Mouse (Mus musculus): ENCODE results near the gene Vps37d. TPM values are rescaled to one million over a fixed set of nuclear protein-coding genes. Genes with fewer than 3 reads are reported as not detected.
A peak's percentile ranks its signal among the peaks of the same experiment; 100 is the strongest.

Gene Vps37d
- polyA plus RNA-seq, 1 experiment from 2014 or later, result 3.5 TPM

DNA sequence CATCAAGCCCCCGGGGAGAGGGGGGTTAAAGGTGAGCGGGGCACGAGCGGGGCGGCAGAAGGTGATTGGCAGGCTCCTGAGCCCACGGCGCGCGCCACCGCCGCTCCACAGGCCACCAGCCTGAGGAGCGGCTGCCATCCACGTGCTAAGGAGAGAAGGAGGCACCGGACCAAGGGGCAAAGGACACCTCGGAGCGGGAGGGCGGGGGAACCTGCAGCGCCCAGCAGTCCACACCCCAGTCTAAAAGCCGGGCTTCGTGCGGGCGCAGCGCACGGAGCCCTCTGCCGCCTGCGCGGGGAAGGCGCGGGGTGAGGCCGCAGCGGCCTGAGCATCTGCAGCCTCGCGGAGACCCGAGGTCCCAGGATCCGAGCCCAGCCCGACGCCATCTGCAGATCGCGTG is 11.6 kb upstream of the Vps37d start, which contains the start of gene Mlxipl:
Gene Mlxipl, plus strand, starts transcription at position 238 of the 400 bp plus-strand sequence.
- Histone ChIP-seq H3K36me3 (ENCODE audit: control insufficient read depth, insufficient read depth, low read length) (no peaks in the 10 kb centered on the region), H3K9ac (ENCODE audit: low read length) (peak within 1 kb of the TSS; percentile 41; the same call in 1 of the 2 replicates), H3K4me3 (ENCODE audit: control insufficient read depth in 1 of 2, insufficient read depth in 1 of 2, low read depth in 1 of 2, low read length in 2 of 2) (peak within 1 kb of the TSS in 1 of 2 experiments; percentile 26; a peak in 2 of 4 replicates), H3K9me3 (ENCODE audit: control insufficient read depth, low read length) (no peaks in the 10 kb centered on the region), H3K27ac (replicated peaks in 1 of 2; ENCODE audit: control insufficient read depth in 1 of 2, insufficient read depth in 1 of 2, low read depth in 2 of 2, low read length in 2 of 2) (no peak within 1 kb of the TSS), H3K4me2 (ENCODE audit: low read length) (peak within 1 kb of the TSS; percentile 45), H3K4me1 (ENCODE audit: control insufficient read depth in 2 of 2, insufficient read depth in 2 of 2, low read length in 2 of 2) (0 out of 4 replicates have a peak, but pooled peaks cover 0 to 2% of the 10 kb centered on the region in 2 experiments), H3K27me3 (ENCODE audit: control insufficient read depth, insufficient read depth, low read length) (peaks cover 71% of the 10 kb centered on the region)
- WGBS, result 4% methylated on average over 39 of the region's 39 CpGs
- no peak for ATAC-seq (ENCODE audit: insufficient number of reproducible peaks, insufficient read depth, low FRiP score, low read depth)

DNA sequence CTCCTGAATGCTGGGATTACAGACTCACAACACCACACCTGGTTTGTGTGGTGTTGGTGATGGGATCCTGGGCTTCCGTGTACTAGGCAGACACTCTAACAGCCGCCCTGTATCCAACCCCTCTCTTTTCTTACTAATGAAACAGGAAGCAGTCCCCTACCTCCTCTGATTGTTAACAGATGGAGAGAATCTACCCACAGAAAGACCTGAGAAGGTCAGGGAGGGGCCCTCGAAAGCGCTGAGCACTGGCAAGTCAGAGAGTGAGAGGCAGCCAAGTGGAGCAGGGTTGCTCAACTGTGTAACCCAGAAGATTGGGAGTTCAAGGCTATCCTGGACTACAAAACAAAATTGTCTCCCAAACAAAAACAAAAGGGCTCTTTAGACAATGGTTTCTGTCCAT is 8.8 kb upstream of the Vps37d start:
- H3K36me3 ChIP-seq (ENCODE audit: control insufficient read depth, insufficient read depth, low read length), result no peaks in the 10 kb centered on the region
- H3K27ac ChIP-seq (replicated peaks in 1 of 2; ENCODE audit: control insufficient read depth in 1 of 2, insufficient read depth in 1 of 2, low read depth in 2 of 2, low read length in 2 of 2), result no peak overlapping the region
- 0 out of 4 replicates have a peak, but pooled peaks cover 0 to 2% of the 10 kb centered on the region in 2 experiments for H3K4me1 ChIP-seq (ENCODE audit: control insufficient read depth in 2 of 2, insufficient read depth in 2 of 2, low read length in 2 of 2)
- 56% methylated on average over 4 of the region's 4 CpGs for WGBS
- H3K4me3 ChIP-seq (ENCODE audit: control insufficient read depth in 1 of 2, insufficient read depth in 1 of 2, low read depth in 1 of 2, low read length in 2 of 2), result no peak overlapping the region
- H3K27me3 ChIP-seq (ENCODE audit: control insufficient read depth, insufficient read depth, low read length), result peaks cover 53% of the 10 kb centered on the region
- H3K4me2 ChIP-seq (ENCODE audit: low read length), result no peak overlapping the region
- H3K9ac ChIP-seq (ENCODE audit: low read length), result no peak overlapping the region
- ATAC-seq (ENCODE audit: insufficient number of reproducible peaks, insufficient read depth, low FRiP score, low read depth), result no peak
- H3K9me3 ChIP-seq (ENCODE audit: control insufficient read depth, low read length), result no peaks in the 10 kb centered on the region

DNA sequence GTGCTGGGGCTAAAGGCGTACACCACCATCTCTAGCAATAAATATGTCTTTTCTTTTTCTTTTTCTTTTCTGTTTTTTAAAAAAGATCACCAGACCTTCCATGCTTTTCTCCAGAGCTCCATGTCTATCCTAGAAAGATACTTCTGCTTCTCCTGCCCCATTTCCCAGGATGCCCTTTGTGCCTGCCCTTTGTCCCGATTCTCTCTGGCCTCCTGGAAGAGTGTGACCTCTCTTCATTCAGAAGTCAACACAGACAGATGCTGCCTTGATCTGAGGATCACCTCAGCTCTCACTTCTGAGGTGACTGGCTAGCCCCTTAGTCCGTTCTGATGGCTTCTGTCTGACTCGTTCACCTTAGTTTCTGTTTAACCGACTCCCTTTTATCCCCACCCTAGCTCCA is 2.5 kb upstream of the Vps37d start:
- H3K27me3 ChIP-seq (ENCODE audit: control insufficient read depth, insufficient read depth, low read length), result peaks cover 6% of the 10 kb centered on the region; the same call in 1 of the 2 replicates
- no peak overlapping the region for H3K4me3 ChIP-seq (ENCODE audit: control insufficient read depth in 1 of 2, insufficient read depth in 1 of 2, low read depth in 1 of 2, low read length in 2 of 2)
- H3K27ac ChIP-seq (replicated peaks in 1 of 2; ENCODE audit: control insufficient read depth in 1 of 2, insufficient read depth in 1 of 2, low read depth in 2 of 2, low read length in 2 of 2), result no peak overlapping the region
- H3K36me3 ChIP-seq (ENCODE audit: control insufficient read depth, insufficient read depth, low read length), result no peaks in the 10 kb centered on the region
- H3K9ac ChIP-seq (ENCODE audit: low read length), result no peak overlapping the region
- no peak overlapping the region for H3K4me2 ChIP-seq (ENCODE audit: low read length)
- WGBS, result 89% methylated on average over 5 of the region's 5 CpGs
- peaks cover 0 to 7% of the 10 kb centered on the region in 2 experiments; a peak in 2 of 4 replicates for H3K4me1 ChIP-seq (ENCODE audit: control insufficient read depth in 2 of 2, insufficient read depth in 2 of 2, low read length in 2 of 2)
- ATAC-seq (ENCODE audit: insufficient number of reproducible peaks, insufficient read depth, low FRiP score, low read depth), result no peak
- no peaks in the 10 kb centered on the region for H3K9me3 ChIP-seq (ENCODE audit: control insufficient read depth, low read length)

DNA sequence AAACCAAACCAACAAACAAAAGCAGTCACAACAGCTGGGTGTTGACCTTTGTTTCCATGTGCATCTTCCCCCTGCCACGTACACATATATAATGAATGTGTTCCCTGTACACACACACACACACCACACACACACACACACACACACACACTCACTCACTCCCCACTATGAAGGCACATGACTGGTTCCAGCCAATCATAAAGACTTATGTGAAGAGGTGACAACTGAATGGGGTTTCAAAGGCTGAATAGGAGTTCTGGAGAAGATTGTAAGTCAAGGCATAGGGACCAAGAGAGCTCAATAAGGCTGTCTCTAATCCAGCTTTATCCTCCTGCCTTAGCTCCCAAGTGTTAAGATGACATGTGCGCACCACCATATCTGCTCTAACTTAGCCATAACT is 1.5 kb upstream of the Vps37d start:
- no peaks in the 10 kb centered on the region for H3K36me3 ChIP-seq (ENCODE audit: control insufficient read depth, insufficient read depth, low read length)
- WGBS, result 83% methylated on average over 2 of the region's 2 CpGs
- no peak overlapping the region for H3K9ac ChIP-seq (ENCODE audit: low read length)
- H3K27me3 ChIP-seq (ENCODE audit: control insufficient read depth, insufficient read depth, low read length), result peaks cover 4% of the 10 kb centered on the region; the same call in 1 of the 2 replicates
- no peak for ATAC-seq (ENCODE audit: insufficient number of reproducible peaks, insufficient read depth, low FRiP score, low read depth)
- no peak overlapping the region for H3K4me3 ChIP-seq (ENCODE audit: control insufficient read depth in 1 of 2, insufficient read depth in 1 of 2, low read depth in 1 of 2, low read length in 2 of 2)
- no peak overlapping the region for H3K27ac ChIP-seq (replicated peaks in 1 of 2; ENCODE audit: control insufficient read depth in 1 of 2, insufficient read depth in 1 of 2, low read depth in 2 of 2, low read length in 2 of 2)
- H3K4me2 ChIP-seq (ENCODE audit: low read length), result no peak overlapping the region
- H3K4me1 ChIP-seq (ENCODE audit: control insufficient read depth in 2 of 2, insufficient read depth in 2 of 2, low read length in 2 of 2), result peaks cover 0 to 7% of the 10 kb centered on the region in 2 experiments; a peak in 2 of 4 replicates
- H3K9me3 ChIP-seq (ENCODE audit: control insufficient read depth, low read length), result no peaks in the 10 kb centered on the region

DNA sequence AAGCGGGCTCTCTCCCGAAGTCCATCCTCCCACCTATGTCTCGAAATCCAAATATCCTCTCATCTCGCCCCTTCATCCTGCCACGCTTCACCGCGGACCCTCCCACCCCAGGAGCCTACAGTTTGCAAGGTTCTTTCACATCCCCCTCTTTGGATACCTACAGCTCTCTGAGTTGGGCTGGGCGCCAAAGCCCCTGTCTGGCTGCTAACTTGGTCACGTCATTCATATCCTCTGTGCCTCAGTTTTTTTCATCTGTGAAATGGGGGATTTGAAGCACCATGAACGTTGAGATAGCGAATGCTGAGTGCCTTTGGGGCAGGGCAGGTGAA is 380 bp upstream of the Vps37d start:
- Histone ChIP-seq H3K36me3 (ENCODE audit: control insufficient read depth, insufficient read depth, low read length) (no peaks in the 10 kb centered on the region), H3K4me3 (ENCODE audit: control insufficient read depth in 1 of 2, insufficient read depth in 1 of 2, low read depth in 1 of 2, low read length in 2 of 2) (peak overlapping the region; percentile 86 to 94), H3K9ac (ENCODE audit: low read length) (peak overlapping the region; percentile 95), H3K27ac (replicated peaks in 1 of 2; ENCODE audit: control insufficient read depth in 1 of 2, insufficient read depth in 1 of 2, low read depth in 2 of 2, low read length in 2 of 2) (no peak overlapping the region), H3K27me3 (ENCODE audit: control insufficient read depth, insufficient read depth, low read length) (peaks cover 4% of the 10 kb centered on the region; the same call in 1 of the 2 replicates), H3K4me2 (ENCODE audit: low read length) (peak overlapping the region; percentile 97), H3K4me1 (ENCODE audit: control insufficient read depth in 2 of 2, insufficient read depth in 2 of 2, low read length in 2 of 2) (peaks cover 0 to 7% of the 10 kb centered on the region in 2 experiments; a peak in 2 of 4 replicates), H3K9me3 (ENCODE audit: control insufficient read depth, low read length) (no peaks in the 10 kb centered on the region)
- ATAC-seq (ENCODE audit: insufficient number of reproducible peaks, insufficient read depth, low FRiP score, low read depth), result no peak
- WGBS, result 2% methylated on average over 11 of the region's 11 CpGs

DNA sequence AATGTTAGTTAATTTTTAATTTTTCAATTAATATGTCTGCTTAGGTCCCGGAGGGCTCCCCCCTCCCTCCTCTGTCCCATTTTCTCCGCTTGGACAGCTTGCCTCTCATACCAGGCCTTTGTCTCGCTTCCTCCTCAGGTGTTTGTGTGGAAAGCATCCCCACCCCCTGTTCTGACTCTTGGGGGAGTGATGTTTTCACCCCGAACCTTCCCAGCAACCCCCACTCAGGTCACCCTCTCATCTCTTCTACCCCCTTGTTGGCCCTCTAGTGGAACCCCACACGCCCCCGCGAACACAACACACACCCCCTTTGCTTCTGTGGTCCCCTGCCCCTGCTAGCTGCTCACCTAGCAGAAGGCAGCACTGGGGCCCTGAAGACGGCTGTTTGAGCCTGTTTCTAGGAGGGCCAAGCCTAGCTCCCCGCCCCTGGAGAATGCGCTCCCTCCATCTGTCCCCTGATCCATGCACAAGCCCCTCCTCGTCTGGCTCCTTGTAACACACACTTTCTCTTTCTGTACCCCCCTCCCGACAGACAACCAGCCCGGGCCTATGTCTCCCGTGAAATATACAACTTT is 1.0 kb downstream of the Vps37d start:
- Histone ChIP-seq H3K4me1 (ENCODE audit: control insufficient read depth in 2 of 2, insufficient read depth in 2 of 2, low read length in 2 of 2) (peaks cover 0 to 7% of the 10 kb centered on the region in 2 experiments; a peak in 2 of 4 replicates), H3K36me3 (ENCODE audit: control insufficient read depth, insufficient read depth, low read length) (no peaks in the 10 kb centered on the region), H3K27me3 (ENCODE audit: control insufficient read depth, insufficient read depth, low read length) (peaks cover 4% of the 10 kb centered on the region; the same call in 1 of the 2 replicates), H3K4me3 (ENCODE audit: control insufficient read depth in 1 of 2, insufficient read depth in 1 of 2, low read depth in 1 of 2, low read length in 2 of 2) (peak overlapping the region; percentile 86 to 94), H3K9ac (ENCODE audit: low read length) (peak overlapping the region; percentile 95), H3K4me2 (ENCODE audit: low read length) (peak overlapping the region; percentile 97), H3K27ac (replicated peaks in 1 of 2; ENCODE audit: control insufficient read depth in 1 of 2, insufficient read depth in 1 of 2, low read depth in 2 of 2, low read length in 2 of 2) (no peak overlapping the region), H3K9me3 (ENCODE audit: control insufficient read depth, low read length) (no peaks in the 10 kb centered on the region)
- WGBS, result 35% methylated on average over 14 of the region's 14 CpGs
- no peak for ATAC-seq (ENCODE audit: insufficient number of reproducible peaks, insufficient read depth, low FRiP score, low read depth)

DNA sequence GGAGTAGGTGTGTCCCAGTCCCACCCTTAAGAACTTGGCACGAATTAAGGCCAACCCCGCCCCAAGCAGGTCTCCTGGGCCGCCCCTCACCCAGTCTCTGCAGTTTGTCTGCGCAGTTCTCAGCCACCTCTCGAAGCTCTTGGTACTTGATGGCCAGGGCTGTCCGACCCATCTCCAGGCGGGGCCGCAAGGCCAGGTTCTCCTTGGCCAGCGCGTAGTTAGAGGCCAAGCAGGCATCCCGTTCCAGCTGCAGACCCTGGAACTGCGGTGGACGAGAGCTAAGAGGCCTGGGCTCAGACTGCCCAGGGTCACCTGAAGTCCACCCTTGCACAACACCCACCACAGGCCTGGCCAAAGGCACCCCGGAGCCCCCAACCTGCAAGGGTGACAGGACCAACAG is 1.7 kb downstream of the Vps37d start:
- Histone ChIP-seq H3K27ac (replicated peaks in 1 of 2; ENCODE audit: control insufficient read depth in 1 of 2, insufficient read depth in 1 of 2, low read depth in 2 of 2, low read length in 2 of 2) (no peak overlapping the region), H3K4me2 (ENCODE audit: low read length) (no peak overlapping the region), H3K4me3 (ENCODE audit: control insufficient read depth in 1 of 2, insufficient read depth in 1 of 2, low read depth in 1 of 2, low read length in 2 of 2) (no peak overlapping the region), H3K4me1 (ENCODE audit: control insufficient read depth in 2 of 2, insufficient read depth in 2 of 2, low read length in 2 of 2) (peaks cover 0 to 7% of the 10 kb centered on the region in 2 experiments; a peak in 2 of 4 replicates), H3K9ac (ENCODE audit: low read length) (no peak overlapping the region), H3K36me3 (ENCODE audit: control insufficient read depth, insufficient read depth, low read length) (no peaks in the 10 kb centered on the region), H3K27me3 (ENCODE audit: control insufficient read depth, insufficient read depth, low read length) (peaks cover 4% of the 10 kb centered on the region; the same call in 1 of the 2 replicates), H3K9me3 (ENCODE audit: control insufficient read depth, low read length) (no peaks in the 10 kb centered on the region)
- 86% methylated on average over 14 of the region's 14 CpGs for WGBS
- no peak for ATAC-seq (ENCODE audit: insufficient number of reproducible peaks, insufficient read depth, low FRiP score, low read depth)
